Comparison of ENCODE assay signal across 7 mouse cellular contexts in the genomic region with DNA sequence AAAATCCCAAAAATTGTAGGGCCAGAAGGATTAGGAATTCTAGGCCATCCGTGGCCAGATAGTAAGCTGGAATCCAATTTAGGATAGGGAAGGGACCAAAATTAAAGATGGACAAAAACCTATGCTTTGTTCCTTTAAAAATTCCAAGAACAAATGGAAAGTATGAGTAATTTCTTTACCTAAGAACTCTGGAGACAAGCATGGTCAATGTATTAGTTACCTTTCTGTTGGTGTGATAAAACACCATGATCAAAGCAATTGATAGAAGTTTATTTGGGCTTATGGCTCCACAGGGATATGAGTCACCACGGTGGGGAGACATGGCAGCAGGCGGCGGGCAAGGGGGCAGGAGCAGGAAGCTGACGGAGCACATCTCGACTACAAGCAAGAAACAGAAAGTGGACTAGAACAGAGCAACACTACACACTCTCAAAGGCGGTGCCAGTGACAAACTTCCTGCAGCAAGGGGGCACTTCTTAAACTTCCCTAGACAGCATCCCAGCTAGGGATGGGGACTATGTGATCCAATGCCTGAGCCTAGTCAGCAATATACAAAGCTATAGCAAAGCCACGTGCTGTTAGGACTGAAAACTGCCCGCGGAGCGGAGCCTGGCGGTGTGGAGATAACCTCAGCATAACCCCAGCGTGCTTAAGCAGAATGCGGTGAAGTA. TPM values are rescaled to one million over a fixed set of nuclear protein-coding genes. Genes with fewer than 3 reads are reported as not detected.
A peak's percentile ranks its signal among the peaks of the same experiment; 100 is the strongest.
DNase-seq lines count a peak whose midpoint lies in the region; ATAC-seq and TF ChIP-seq lines count a peak whose summit lies in the region.

No protein-coding gene starts in this region.

- peak; percentile 82 for DNase-seq in CD4-positive helper T cell, adult 2 months (ENCODE audit: low read depth, low spot score)
- DNase-seq in G1E (ENCODE audit: low spot score) = no peak
- DNase-seq in cerebellum, postnatal 4 days (ENCODE audit: low spot score in 2 of 2) = no peak
- no peak for DNase-seq in cerebellum, adult 9-11 months
- DNase-seq in testis, postnatal 10 days (ENCODE audit: low spot score) = no peak

- peak overlapping the region; percentile 64 for H3K4me3 ChIP-seq in G1E (ENCODE audit: low read depth, low read length)
- H3K4me3 ChIP-seq in heart, embryonic 15.5 days = peak overlapping the region; percentile 26
- H3K4me3 ChIP-seq in macrophage (ENCODE audit: inconsistent target) = peak overlapping the region; percentile 8; the same call in 1 of the 2 replicates

- H3K79me2 ChIP-seq in macrophage (ENCODE audit: inconsistent target) = peaks cover 91% of the 10 kb centered on the region

- H3K36me3 ChIP-seq in G1E (replicated peaks) (peaks cover 12% of the 10 kb centered on the region), macrophage (ENCODE audit: inconsistent target) (no peaks in the 10 kb centered on the region)
- H3K36me3 ChIP-seq in heart, embryonic 15.5 days = no peaks in the 10 kb centered on the region

- H3K27ac ChIP-seq in heart, embryonic 15.5 days = no peak overlapping the region; the same call in 1 of the 2 replicates
- H3K27ac ChIP-seq in macrophage = peak overlapping the region; percentile 50

- 34% methylated on average over 14 of the region's 14 CpGs for WGBS in heart, embryonic 15.5 days
- 28% methylated on average over 14 of the region's 14 CpGs for WGBS in macrophage (ENCODE audit: missing documents)

- peak overlapping the region; percentile 54 for H3K4me2 ChIP-seq in heart, embryonic 15.5 days

- TF ChIP-seq CTCF in G1E (IDR thresholded peaks at IDR 0.05; ENCODE audit: low read depth, low read length) = no peak

- H3K4me1 ChIP-seq in G1E (ENCODE audit: insufficient read depth, low read depth, low read length) = peaks cover 62% of the 10 kb centered on the region
- peaks cover 24% of the 10 kb centered on the region for H3K4me1 ChIP-seq in heart, embryonic 15.5 days (replicated peaks)

- no peaks in the 10 kb centered on the region for H3K27me3 ChIP-seq in G1E (ENCODE audit: insufficient read depth, low read length)
- H3K27me3 ChIP-seq in heart, embryonic 15.5 days = no peaks in the 10 kb centered on the region

- no peak overlapping the region for H3K9ac ChIP-seq in heart, embryonic 15.5 days

- H3K9me3 ChIP-seq in G1E (replicated peaks) = no peaks in the 10 kb centered on the region
- H3K9me3 ChIP-seq in heart, embryonic 15.5 days (replicated peaks) = no peaks in the 10 kb centered on the region

- peak; percentile 43 for ATAC-seq in G1E (ENCODE audit: extremely low read depth, insufficient number of reproducible peaks, low FRiP score, poor library complexity, severe bottlenecking)
- ATAC-seq in heart, embryonic 15.5 days (replicated peaks; ENCODE audit: insufficient number of reproducible peaks, insufficient read depth, low FRiP score, low read depth) = no peak

RNA-seq across cellular contexts. Expression of gene Fam69a, which starts 26.2 kb away (rescaled TPM):
- total RNA-seq in G1E (2014; fragmentation: Nextera tagmentation) (52.3 and 54.3 TPM in 2 replicates), G1E (2017) (24.9 and 25.8 TPM in 2 replicates)
- polyA plus RNA-seq in G1E (2012) (1.8 and 2.3 TPM in 2 replicates), macrophage (2018) (9.4 to 24.9 TPM (median 18.7 TPM) in 3 replicates)
- polyA plus RNA-seq in heart, embryonic 15.5 days (2015; fragmentation: Nextera tagmentation; extraction: Ambion mirVana) = 19.1 and 20.2 TPM in 2 replicates
- 10 to 100 TPM in 9 of 26 experiments, 1 to 10 TPM in 17; 2.1 to 13.4 (median 8.8) TPM for total RNA-seq in macrophage (2018; cell fraction: chromatin; rRNA removed)
- 10 to 100 TPM in 25 of 26 experiments, 1 to 10 TPM in 1; 9.2 to 20.7 (median 15.0) TPM for total RNA-seq in macrophage (2018; cell fraction: cytosol; rRNA removed)
- 10 to 100 TPM in 25 of 26 experiments, 1 to 10 TPM in 1; 9.0 to 28.6 (median 15.9) TPM for total RNA-seq in macrophage (2018; cell fraction: nucleus; rRNA removed)

Comparison
In these comparisons a context has a peak if more than half of its experiments do, and no peak if none do; other contexts are left out.
1. H3K4me3 ChIP-seq: peak in every context shown above with its lines; median percentile 64 in G1E; 26 in heart, embryonic 15.5 days; 8 in macrophage.